Mouse (Mus musculus): Measurements from ENCODE around the gene Scarf2. TPM values are rescaled to one million over a fixed set of nuclear protein-coding genes. Genes with fewer than 3 reads are reported as not detected.

Gene Scarf2
- total and polyA plus RNA-seq, 3 experiments: not detected

GRCm38 (mm10) chr16:17831781-17832180 lies 34.7 kb downstream of the Scarf2 start:
- Histone ChIP-seq H3K9me3 (replicated peaks) (0 out of 2 replicates have a peak, but pooled peaks cover 8% of the 10 kb centered on the region), H3K27me3 (ENCODE audit: insufficient read depth, low read length) (peaks cover 74% of the 10 kb centered on the region), H3K4me1 (ENCODE audit: insufficient read depth, low read depth, low read length) (peaks cover 28% of the 10 kb centered on the region), H3K36me3 (replicated peaks) (peaks cover 6% of the 10 kb centered on the region), H3K4me3 (ENCODE audit: low read depth, low read length) (no peak overlapping the region)
- TF ChIP-seq GATA2 (IDR thresholded peaks at IDR 0.05; ENCODE audit: borderline replicate concordance, low read depth, low read length): no peak
- TF ChIP-seq TAL1 (conservative IDR thresholded peaks at IDR 0.05; ENCODE audit: low read depth, low read length): no peak
- TF ChIP-seq POLR2AphosphoS5 (IDR thresholded peaks at IDR 0.05; ENCODE audit: insufficient replicate concordance, low read depth, low read length): no peak
- no peak for TF ChIP-seq CTCF (IDR thresholded peaks at IDR 0.05; ENCODE audit: low read depth, low read length)
- TF ChIP-seq GATA1 (IDR thresholded peaks at IDR 0.05; ENCODE audit: borderline replicate concordance, low read length): no peak
- no peak for DNase-seq (ENCODE audit: low spot score)
- ATAC-seq (ENCODE audit: extremely low read depth, insufficient number of reproducible peaks, low FRiP score, poor library complexity, severe bottlenecking): no peak

DNA sequence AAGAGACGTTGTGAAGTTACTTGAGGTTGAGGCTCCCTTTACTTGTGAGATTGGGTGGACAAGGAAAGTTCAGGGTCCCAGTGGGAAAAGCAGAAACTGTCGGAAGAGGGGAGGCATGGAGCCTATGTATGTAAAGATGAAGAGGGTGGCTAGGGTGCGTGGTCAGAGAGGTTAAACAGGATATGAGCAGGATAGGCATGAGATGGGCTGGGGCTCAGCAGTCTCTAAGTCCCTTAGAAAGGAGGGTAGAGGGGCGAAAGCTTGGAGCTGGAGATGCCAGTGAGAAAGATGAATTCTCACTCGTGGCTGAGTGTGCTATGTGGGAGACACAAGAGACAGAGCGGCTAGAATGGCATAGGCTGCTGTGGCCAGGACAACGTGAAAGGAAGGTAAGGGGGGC lies 35.7 kb downstream of the Scarf2 start, which contains the start of gene B830017H08Rik:
Gene B830017H08Rik, plus strand, starts transcription at position 301 of the 400 bp plus-strand sequence.
- ATAC-seq (ENCODE audit: extremely low read depth, insufficient number of reproducible peaks, low FRiP score, poor library complexity, severe bottlenecking) (no peak), DNase-seq (ENCODE audit: low spot score) (no peak)
- TF ChIP-seq GATA1 (IDR thresholded peaks at IDR 0.05; ENCODE audit: borderline replicate concordance, low read length) (no peak), TAL1 (conservative IDR thresholded peaks at IDR 0.05; ENCODE audit: low read depth, low read length) (no peak), GATA2 (IDR thresholded peaks at IDR 0.05; ENCODE audit: borderline replicate concordance, low read depth, low read length) (no peak), CTCF (IDR thresholded peaks at IDR 0.05; ENCODE audit: low read depth, low read length) (no peak), POLR2AphosphoS5 (IDR thresholded peaks at IDR 0.05; ENCODE audit: insufficient replicate concordance, low read depth, low read length) (no peak)
- Histone ChIP-seq H3K36me3 (replicated peaks) (peaks cover 9% of the 10 kb centered on the region), H3K9me3 (replicated peaks) (0 out of 2 replicates have a peak, but pooled peaks cover 8% of the 10 kb centered on the region), H3K4me1 (ENCODE audit: insufficient read depth, low read depth, low read length) (peaks cover 33% of the 10 kb centered on the region), H3K4me3 (ENCODE audit: low read depth, low read length) (peak within 1 kb of the TSS; percentile 67), H3K27me3 (ENCODE audit: insufficient read depth, low read length) (peaks cover 65% of the 10 kb centered on the region)

- H3K4me3 ChIP-seq (ENCODE audit: low read depth, low read length): peak overlapping the region; percentile 67
- peaks cover 62% of the 10 kb centered on the region for H3K27me3 ChIP-seq (ENCODE audit: insufficient read depth, low read length)
- TF ChIP-seq GATA1 (IDR thresholded peaks at IDR 0.05; ENCODE audit: borderline replicate concordance, low read length) (no peak), GATA2 (IDR thresholded peaks at IDR 0.05; ENCODE audit: borderline replicate concordance, low read depth, low read length) (no peak), POLR2AphosphoS5 (IDR thresholded peaks at IDR 0.05; ENCODE audit: insufficient replicate concordance, low read depth, low read length) (no peak)
- peak; percentile 50 for DNase-seq (ENCODE audit: low spot score)
- peaks cover 33% of the 10 kb centered on the region for H3K4me1 ChIP-seq (ENCODE audit: insufficient read depth, low read depth, low read length)
- 0 out of 2 replicates have a peak, but pooled peaks cover 8% of the 10 kb centered on the region for H3K9me3 ChIP-seq (replicated peaks)
- no peak for ATAC-seq (ENCODE audit: extremely low read depth, insufficient number of reproducible peaks, low FRiP score, poor library complexity, severe bottlenecking)
- peaks cover 11% of the 10 kb centered on the region for H3K36me3 ChIP-seq (replicated peaks)
Observed at GRCm38 (mm10) chr16:17833321-17833680, 36.2 kb downstream of the Scarf2 start.

DNA sequence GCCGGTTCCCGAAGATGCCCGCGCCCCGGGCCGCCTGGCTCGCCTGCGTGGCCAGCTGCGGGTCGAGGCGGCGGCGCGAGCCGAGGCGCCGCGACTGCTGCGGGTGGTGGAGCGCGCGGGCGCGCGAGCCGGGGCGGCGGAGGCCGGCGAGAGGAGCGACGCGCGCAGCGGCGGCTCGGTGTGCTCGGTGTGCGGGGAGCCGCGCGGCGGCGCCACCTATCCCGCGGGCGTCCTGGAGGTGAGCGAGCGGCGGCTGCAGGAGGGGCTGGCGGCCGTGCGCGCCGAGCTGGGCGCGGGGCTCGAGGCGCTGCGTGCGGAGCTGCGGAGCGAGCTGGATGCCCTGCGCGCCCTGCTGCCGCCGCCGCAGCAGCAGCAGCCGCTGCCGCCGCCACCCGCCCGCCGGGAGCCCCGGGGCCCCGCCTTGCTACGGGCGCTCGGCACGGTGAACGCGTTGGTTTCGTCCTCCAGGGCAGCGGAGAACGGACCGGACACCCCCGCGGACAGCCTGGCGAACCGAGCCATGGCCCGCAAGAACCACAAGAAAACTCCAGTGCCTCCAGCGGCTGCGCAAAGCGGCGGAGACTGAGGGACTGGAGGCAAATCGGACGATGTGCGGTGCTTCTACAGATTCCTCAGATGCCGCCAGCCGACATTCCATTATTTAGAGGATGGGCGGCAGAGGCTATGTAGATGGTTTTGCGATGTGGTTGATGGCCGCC lies 36.8 kb downstream of the Scarf2 start:
- DNase-seq (ENCODE audit: low spot score) (peak; percentile 31), ATAC-seq (ENCODE audit: extremely low read depth, insufficient number of reproducible peaks, low FRiP score, poor library complexity, severe bottlenecking) (no peak)
- 0 out of 2 replicates have a peak, but pooled peaks cover 8% of the 10 kb centered on the region for H3K9me3 ChIP-seq (replicated peaks)
- H3K4me3 ChIP-seq (ENCODE audit: low read depth, low read length): peak overlapping the region; percentile 67
- H3K4me1 ChIP-seq (ENCODE audit: insufficient read depth, low read depth, low read length): peaks cover 33% of the 10 kb centered on the region
- H3K27me3 ChIP-seq (ENCODE audit: insufficient read depth, low read length): peaks cover 56% of the 10 kb centered on the region
- H3K36me3 ChIP-seq (replicated peaks): peaks cover 17% of the 10 kb centered on the region
- TF ChIP-seq TAL1 (conservative IDR thresholded peaks at IDR 0.05; ENCODE audit: low read depth, low read length): no peak
- TF ChIP-seq GATA2 (IDR thresholded peaks at IDR 0.05; ENCODE audit: borderline replicate concordance, low read depth, low read length): no peak
- no peak for TF ChIP-seq POLR2AphosphoS5 (IDR thresholded peaks at IDR 0.05; ENCODE audit: insufficient replicate concordance, low read depth, low read length)
- TF ChIP-seq GATA1 (IDR thresholded peaks at IDR 0.05; ENCODE audit: borderline replicate concordance, low read length): no peak
- TF ChIP-seq CTCF (IDR thresholded peaks at IDR 0.05; ENCODE audit: low read depth, low read length): no peak

DNA sequence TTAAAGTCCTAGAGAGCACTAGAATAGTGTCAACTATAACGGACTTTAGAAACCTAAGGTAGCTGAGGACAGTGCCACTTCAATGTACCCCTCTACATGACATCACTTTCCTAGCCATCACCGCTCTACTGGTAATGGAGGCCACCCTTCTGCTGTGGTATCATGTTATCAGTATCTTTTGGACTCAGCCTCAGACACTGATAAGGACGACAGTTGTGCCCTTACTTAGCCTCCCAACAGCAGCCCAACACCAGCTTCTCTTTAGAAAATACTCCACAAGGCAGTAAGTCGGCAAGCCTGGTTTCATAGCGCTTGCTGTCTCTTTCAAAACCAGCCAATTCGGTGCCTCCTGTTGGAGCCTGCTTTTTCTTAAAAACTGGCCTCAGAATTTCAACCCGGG lies 37.5 kb downstream of the Scarf2 start:
- Histone ChIP-seq H3K4me1 (ENCODE audit: insufficient read depth, low read depth, low read length) (peaks cover 33% of the 10 kb centered on the region), H3K9me3 (replicated peaks) (0 out of 2 replicates have a peak, but pooled peaks cover 8% of the 10 kb centered on the region), H3K27me3 (ENCODE audit: insufficient read depth, low read length) (peaks cover 51% of the 10 kb centered on the region), H3K36me3 (replicated peaks) (peaks cover 18% of the 10 kb centered on the region), H3K4me3 (ENCODE audit: low read depth, low read length) (peak overlapping the region; percentile 67; the same call in 1 of the 2 replicates)
- no peak for TF ChIP-seq POLR2AphosphoS5 (IDR thresholded peaks at IDR 0.05; ENCODE audit: insufficient replicate concordance, low read depth, low read length)
- peak; percentile 28; the same call in 1 of the 2 replicates for ATAC-seq (ENCODE audit: extremely low read depth, insufficient number of reproducible peaks, low FRiP score, poor library complexity, severe bottlenecking)
- no peak for DNase-seq (ENCODE audit: low spot score)

DNA sequence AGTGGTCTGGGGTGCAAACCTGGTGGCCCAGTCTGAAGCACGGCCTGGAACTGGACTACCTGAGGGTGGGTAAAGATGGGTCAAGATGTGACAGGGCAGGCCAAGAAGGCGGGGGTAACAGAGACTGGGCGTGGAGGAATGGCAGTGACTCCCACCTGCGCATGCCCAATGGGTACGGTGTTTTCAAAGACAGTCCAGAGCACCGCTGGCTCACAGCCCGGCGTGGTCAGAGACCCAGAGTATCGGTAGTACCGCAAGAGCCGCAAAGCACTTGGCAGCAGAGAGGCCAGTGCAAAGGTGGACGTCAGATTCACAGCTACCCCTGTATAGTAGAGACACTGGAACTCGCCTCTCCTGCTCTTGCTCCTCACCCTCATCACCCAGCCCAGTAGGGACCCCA lies 38.4 kb downstream of the Scarf2 start:
- Histone ChIP-seq H3K4me3 (ENCODE audit: low read depth, low read length) (no peak overlapping the region), H3K36me3 (replicated peaks) (peaks cover 27% of the 10 kb centered on the region), H3K9me3 (replicated peaks) (0 out of 2 replicates have a peak, but pooled peaks cover 8% of the 10 kb centered on the region), H3K4me1 (ENCODE audit: insufficient read depth, low read depth, low read length) (peaks cover 33% of the 10 kb centered on the region), H3K27me3 (ENCODE audit: insufficient read depth, low read length) (peaks cover 46% of the 10 kb centered on the region)
- DNase-seq (ENCODE audit: low spot score) (no peak), ATAC-seq (ENCODE audit: extremely low read depth, insufficient number of reproducible peaks, low FRiP score, poor library complexity, severe bottlenecking) (no peak)
- TF ChIP-seq TAL1 (conservative IDR thresholded peaks at IDR 0.05; ENCODE audit: low read depth, low read length): no peak
- TF ChIP-seq CTCF (IDR thresholded peaks at IDR 0.05; ENCODE audit: low read depth, low read length): no peak
- no peak for TF ChIP-seq POLR2AphosphoS5 (IDR thresholded peaks at IDR 0.05; ENCODE audit: insufficient replicate concordance, low read depth, low read length)
- TF ChIP-seq GATA1 (IDR thresholded peaks at IDR 0.05; ENCODE audit: borderline replicate concordance, low read length): no peak
- TF ChIP-seq GATA2 (IDR thresholded peaks at IDR 0.05; ENCODE audit: borderline replicate concordance, low read depth, low read length): no peak

All from G1E (cell line).